Mouse (Mus musculus) adipocyte (in vitro differentiated cells): Measurements from ENCODE around the gene Rab3c.

Experiments
- DNase-seq: peaks from one replicate; pipeline ENCODE4 v3.0.0-alpha.2; 2016; ENCODE audit warnings: low spot score

Rab3c gene

GRCm38 (mm10) chr13:110018941-110019743, 261.7 kb downstream of the Rab3c start:
- DNase-seq = no peak

GRCm38 (mm10) chr13:110018431-110018901, 262.3 kb downstream of the Rab3c start:
- peak; percentile 66 for DNase-seq

GRCm38 (mm10) chr13:110012029-110012428, 268.8 kb downstream of the Rab3c start:
- DNase-seq = no peak

- DNase-seq = no peak
Measured at GRCm38 (mm10) chr13:110010876-110011275, 269.9 kb downstream of the Rab3c start.

- no peak for DNase-seq
Measured at GRCm38 (mm10) chr13:110008539-110008938, 272.3 kb downstream of the Rab3c start.

- DNase-seq = no peak
Measured at GRCm38 (mm10) chr13:110006106-110006781, 274.6 kb downstream of the Rab3c start.
